Mouse (Mus musculus) C2C12 (cell line): ENCODE results near the gene Gm10112. TPM values are rescaled to one million over a fixed set of nuclear protein-coding genes. Genes with fewer than 3 reads are reported as not detected.

ENCODE experiments used
- H3K27me3 ChIP-seq: one replicate; pipeline ENCODE4 v1.6.1; 2011; ENCODE audit not compliant: control insufficient read depth, insufficient read depth, insufficient read length
- H3K36me3 ChIP-seq: one replicate; pipeline ENCODE4 v1.6.1; 2011; ENCODE audit not compliant: control insufficient read depth, insufficient read depth
- H3K4me3 ChIP-seq: one replicate; pipeline ENCODE4 v1.5.1; 2011; ENCODE audit warnings: mild to moderate bottlenecking, control low read depth; ENCODE audit not compliant: poor library complexity, insufficient read depth, severe bottlenecking
- H3K79me2 ChIP-seq: one replicate; pipeline ENCODE4 v1.6.1; 2011; ENCODE audit not compliant: control insufficient read depth, insufficient read depth
- H3K79me3 ChIP-seq: one replicate; pipeline ENCODE4 v1.6.1; 2011; ENCODE audit warnings: low read depth, control low read depth
- H3ac ChIP-seq: one replicate; pipeline ENCODE3; 2011; ENCODE audit warnings: low read depth; ENCODE audit not compliant: control insufficient read depth, insufficient read length
- CEBPB ChIP-seq: IDR thresholded peaks from one replicate; pipeline ENCODE4 v1.6.1; 2011; ENCODE audit warnings: low read depth, mild to moderate bottlenecking, control low read depth, moderate library complexity
- CTCF ChIP-seq: IDR thresholded peaks from one replicate; pipeline ENCODE4 v1.5.1; 2011; ENCODE audit not compliant: control insufficient read depth, insufficient read depth, insufficient read length
- FOSL1 ChIP-seq: IDR thresholded peaks from one replicate; pipeline ENCODE4 v1.8.0; 2011; ENCODE audit warnings: mild to moderate bottlenecking, low read length; ENCODE audit not compliant: poor library complexity, insufficient read depth, severe bottlenecking
- MAX ChIP-seq: IDR thresholded peaks from one replicate; pipeline ENCODE4 v1.6.1; 2011; ENCODE audit warnings: mild to moderate bottlenecking, control low read depth
- MYOD1 ChIP-seq: IDR thresholded peaks from one replicate; pipeline ENCODE4 v1.6.1; 2011; ENCODE audit warnings: low read depth; ENCODE audit not compliant: control insufficient read depth, insufficient read length
- MYOG ChIP-seq: IDR thresholded peaks from one replicate; pipeline ENCODE4 v1.6.1; 2011; ENCODE audit not compliant: control insufficient read depth, insufficient read length; ENCODE audit errors: extremely low read depth
- USF1 ChIP-seq: IDR thresholded peaks from one replicate; pipeline ENCODE4 v1.6.1; 2011; ENCODE audit warnings: low read depth, mild to moderate bottlenecking, control low read depth, moderate library complexity
- long read RNA-seq, 2 experiments: library from polyadenylated mRNA; unstranded; transcript quantifications; one replicate each; pipeline ENCODE4 v2.0.0; 2019 to 2020
- polyA plus RNA-seq: library from polyadenylated mRNA; unstranded; fragments of >200 nt; fragmentation: generic; extraction: Trizol; gene quantifications from one replicate; pipeline ENCODE4 v1.2.1, GENCODE M21; 2012; ENCODE audit warnings: missing spikeins

Gm10112 gene
- polyA plus RNA-seq = not detected
- long read RNA-seq, experiment 1 = 0 reads
- long read RNA-seq, experiment 2 = 0 reads

DNA sequence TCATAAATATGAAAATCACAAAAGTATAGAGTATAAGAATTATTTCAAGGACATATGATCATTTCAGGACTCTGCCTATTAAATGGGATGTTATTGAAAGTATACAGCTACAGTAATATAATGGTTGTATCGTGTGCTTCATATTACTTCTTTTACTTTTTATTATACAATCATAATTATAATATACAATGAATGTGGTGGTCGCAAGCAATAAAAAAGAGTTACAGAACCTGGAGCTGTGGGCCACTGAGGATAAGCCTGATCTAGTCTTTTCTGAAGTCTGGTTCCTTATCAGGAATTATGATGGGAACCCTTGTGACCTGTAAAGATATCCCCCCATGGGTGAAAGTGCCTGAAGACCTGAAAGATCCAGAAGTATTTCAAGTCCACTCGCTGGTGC, at the start of gene Gm10112:
Gm10112 (plus strand) TSS at position 301 of the 400 bp plus-strand sequence.
- H3K79me2 ChIP-seq = no peaks in the 10 kb centered on the region
- H3K4me3 ChIP-seq = no peak within 1 kb of the TSS
- H3K27me3 ChIP-seq = no peaks in the 10 kb centered on the region
- H3ac ChIP-seq = no peak within 1 kb of the TSS
- no peaks in the 10 kb centered on the region for H3K79me3 ChIP-seq
- H3K36me3 ChIP-seq = no peaks in the 10 kb centered on the region
- TF ChIP-seq CEBPB (no peak), MYOG (no peak), MYOD1 (no peak), MAX (no peak), FOSL1 (no peak), USF1 (no peak), CTCF (no peak)

DNA sequence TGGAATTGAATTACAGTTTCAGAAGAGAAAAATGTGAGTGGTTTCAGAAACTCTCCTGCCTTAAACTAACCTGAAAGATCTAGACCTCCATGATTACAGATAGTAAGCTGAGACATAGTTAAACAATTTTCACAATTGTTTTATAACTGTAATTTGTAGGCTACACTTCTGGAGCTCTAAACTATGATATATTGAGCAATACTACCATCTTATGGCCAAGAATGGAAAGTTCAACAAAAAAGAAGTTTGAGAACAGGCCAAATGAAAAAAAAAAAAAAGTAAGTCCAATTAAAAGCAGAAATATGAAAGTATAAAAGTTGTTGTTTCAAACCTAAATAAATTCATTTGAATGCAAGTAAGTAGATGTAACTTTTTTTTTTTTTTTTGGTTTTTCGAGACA, 21.4 kb downstream of the Gm10112 start:
- H3K36me3 ChIP-seq = no peaks in the 10 kb centered on the region
- no peaks in the 10 kb centered on the region for H3K27me3 ChIP-seq
- no peaks in the 10 kb centered on the region for H3K79me3 ChIP-seq
- TF ChIP-seq CEBPB (no peak), FOSL1 (no peak), CTCF (no peak), MYOD1 (no peak), MAX (no peak)
- no peaks in the 10 kb centered on the region for H3K79me2 ChIP-seq
- H3ac ChIP-seq = no peak overlapping the region
- H3K4me3 ChIP-seq = no peak overlapping the region

DNA sequence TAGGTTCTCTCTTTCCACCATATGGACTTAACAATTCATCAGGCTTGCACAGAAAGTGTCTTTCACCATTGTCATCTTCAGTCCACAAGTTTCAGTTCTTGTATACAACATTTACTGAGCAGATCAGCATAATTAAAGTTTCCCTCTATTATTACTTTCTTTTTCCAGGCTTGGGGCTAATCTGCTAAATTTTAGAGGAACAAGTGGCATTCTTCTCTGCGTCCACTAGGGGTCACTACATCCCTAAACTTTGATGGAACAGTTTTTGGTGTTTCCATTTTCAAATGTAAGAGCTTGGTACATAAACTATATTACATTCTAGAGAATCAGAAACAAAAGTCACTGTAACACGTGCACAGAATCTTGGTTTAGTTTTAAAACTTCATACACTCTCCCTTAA, 28.2 kb downstream of the Gm10112 start:
- H3ac ChIP-seq = no peak overlapping the region
- no peaks in the 10 kb centered on the region for H3K36me3 ChIP-seq
- H3K27me3 ChIP-seq = no peaks in the 10 kb centered on the region
- no peaks in the 10 kb centered on the region for H3K79me3 ChIP-seq
- H3K79me2 ChIP-seq = no peaks in the 10 kb centered on the region
- TF ChIP-seq MYOD1 (no peak), FOSL1 (no peak), MYOG (no peak)
- no peak overlapping the region for H3K4me3 ChIP-seq

DNA sequence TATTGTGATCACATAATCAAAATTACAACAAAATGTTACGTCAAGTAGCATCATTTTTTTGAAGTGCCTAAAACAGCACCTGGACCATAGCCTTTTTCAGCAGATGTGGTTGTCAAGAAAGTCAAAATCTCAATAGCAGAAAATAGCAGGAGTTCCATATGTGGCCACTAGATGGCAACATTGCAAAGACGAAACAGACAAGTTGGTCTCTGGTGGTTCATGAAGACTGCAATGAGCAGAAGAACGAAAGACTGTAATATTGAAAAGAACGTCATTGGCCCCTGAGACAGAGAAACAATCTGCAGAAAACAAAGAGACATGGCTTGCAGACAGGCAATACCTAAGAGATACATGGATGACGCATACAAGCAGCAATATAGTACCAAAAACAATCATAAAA, 42.1 kb downstream of the Gm10112 start:
- no peaks in the 10 kb centered on the region for H3K27me3 ChIP-seq
- H3K79me2 ChIP-seq = no peaks in the 10 kb centered on the region
- H3K4me3 ChIP-seq = no peak overlapping the region
- H3K36me3 ChIP-seq = no peaks in the 10 kb centered on the region
- H3ac ChIP-seq = no peak overlapping the region
- H3K79me3 ChIP-seq = no peaks in the 10 kb centered on the region
- TF ChIP-seq MAX (no peak), USF1 (no peak), CEBPB (no peak), CTCF (no peak), FOSL1 (no peak), MYOG (no peak), MYOD1 (no peak)

Other genes starting within 250 kb of the Gm10112 start
- gene Cylc1, start 57.9 kb upstream of the Gm10112 start, polyA plus RNA-seq = not detected